Mouse (Mus musculus) adrenal gland, postnatal 14 days (tissue): ENCODE measurements around the gene Csrp1. TPM values are rescaled to one million over a fixed set of nuclear protein-coding genes. Genes with fewer than 3 reads are reported as not detected.

Source experiments
- total RNA-seq: library from RNA; stranded (reverse); gene quantifications from 2 replicates; pipeline ENCODE4 v1.2.3, GENCODE M21; 2021

Gene Csrp1
- total RNA-seq, 1 experiment from 2014 or later = 70.1 TPM

Other genes with a start within 250 kb of the Csrp1 start
- gene Nav1, start 112.8 kb upstream of the Csrp1 start, total RNA-seq = 20.6 and 24.8 TPM in 2 replicates
- gene Phlda3, start 46.1 kb downstream of the Csrp1 start, total RNA-seq = 44.9 and 49.5 TPM in 2 replicates
- 0.34 TPM in 1 of 2 replicates, not detected in the other for gene Tnni1, start 59.4 kb downstream of the Csrp1 start, total RNA-seq
- gene Lad1, start 98.5 kb downstream of the Csrp1 start, total RNA-seq = 0.45 TPM in 1 of 2 replicates, not detected in the other
- 1.3 and 2.6 TPM in 2 replicates for gene Tnnt2, start 116.3 kb downstream of the Csrp1 start, total RNA-seq
- gene Pkp1, start 199.1 kb downstream of the Csrp1 start, total RNA-seq = not detected in 2 replicates